Mouse (Mus musculus) brain, embryonic 14.5 days (tissue): ENCODE measurements around the gene Aco1.

Source experiments
- CTCF ChIP-seq: fragments of 200-500 bp; IDR thresholded peaks from 2 replicates; pipeline ENCODE4 v1.5.1; 2012; ENCODE audit warnings: inconsistent platforms, mild to moderate bottlenecking, moderate library complexity, borderline replicate concordance; ENCODE audit not compliant: insufficient read depth, insufficient read length; ENCODE audit errors: extremely low read depth
- POLR2A ChIP-seq: fragments of 200-500 bp; IDR thresholded peaks from 2 replicates; pipeline ENCODE4 v1.6.1; 2012; ENCODE audit warnings: mild to moderate bottlenecking, inconsistent platforms, borderline replicate concordance; ENCODE audit not compliant: poor library complexity, insufficient read depth, insufficient read length, severe bottlenecking; ENCODE audit errors: extremely low read depth

GRCm38 (mm10) chr4:40174321-40174720 lies 31.4 kb downstream of the Aco1 start:
- TF ChIP-seq CTCF (no peak), POLR2A (no peak)
